Mouse (Mus musculus) layer of hippocampus, adult 18-20 months (tissue): ENCODE measurements at regions not wholly inside any gene's neighbourhood (a gene's known extent, or its start where the extent isn't known, plus 50 kb on each side); places are given as distances from the start of the nearest gene placed in this dataset.

Experiments
- DNase-seq, 2 experiments: peaks; one replicate each; pipeline ENCODE4 v3.0.0; 2022; ENCODE audit warnings: low spot score in 2 of 2

DNA sequence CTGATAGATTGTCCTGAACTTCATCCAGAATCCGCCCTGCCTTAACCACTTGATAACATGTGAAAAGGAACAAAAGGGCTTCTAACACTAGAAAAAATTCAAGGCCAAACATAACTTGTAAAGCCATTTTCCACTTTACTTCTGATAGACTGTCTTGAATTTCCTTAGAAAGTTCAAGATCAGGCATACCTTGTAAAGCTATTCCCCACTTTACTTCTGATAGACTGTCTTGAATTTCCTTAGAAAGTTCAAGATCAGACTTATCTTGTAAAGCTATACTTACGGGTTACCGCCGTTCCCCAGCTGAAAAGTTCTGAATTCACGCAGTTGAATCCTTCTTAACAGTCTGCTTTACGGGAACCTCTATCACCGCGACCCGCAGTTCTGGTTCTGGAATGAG is 108.4 kb downstream of the Gm21913 start:
- DNase-seq, result peak; percentile 0 to 42
